Mouse (Mus musculus): Measurements from ENCODE around the gene Asb10. TPM values are rescaled to one million over a fixed set of nuclear protein-coding genes. Genes with fewer than 3 reads are reported as not detected.

Asb10 gene
- polyA plus RNA-seq, 1 experiment = not detected

DNA sequence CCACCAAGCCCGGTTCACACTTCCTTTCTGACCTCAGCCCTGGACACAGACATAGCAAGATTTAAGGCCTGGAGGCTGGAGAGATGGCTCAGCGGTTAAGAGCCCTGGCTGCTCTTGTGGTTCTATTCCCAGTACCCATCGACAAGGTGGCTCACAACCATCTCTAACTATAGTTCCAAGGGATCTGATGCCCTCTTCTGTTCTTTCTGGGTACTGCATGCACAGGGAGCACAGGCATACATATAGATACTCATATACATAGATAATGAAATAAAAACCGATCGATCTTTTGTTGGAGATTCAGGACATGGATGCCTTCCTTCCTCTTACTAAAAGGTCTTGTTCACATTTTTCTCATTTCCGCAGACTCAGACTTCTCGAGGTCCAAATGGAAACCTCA, 32.4 kb downstream of the Asb10 start:
- H3K27me3 ChIP-seq (ENCODE audit: control insufficient read depth, insufficient read depth, insufficient read length) = no peaks in the 10 kb centered on the region
- TF ChIP-seq CEBPB (IDR thresholded peaks at IDR 0.05; ENCODE audit: low read depth) = no peak
- no peak for TF ChIP-seq FOSL1 (IDR thresholded peaks at IDR 0.05; ENCODE audit: insufficient read depth, low read length, poor library complexity, severe bottlenecking)
- no peak for TF ChIP-seq USF1 (IDR thresholded peaks at IDR 0.05; ENCODE audit: low read depth)
- no peak for TF ChIP-seq MYOG (IDR thresholded peaks at IDR 0.05; ENCODE audit: control insufficient read depth, extremely low read depth, insufficient read length)
- no peak for TF ChIP-seq MAX (IDR thresholded peaks at IDR 0.05)
- TF ChIP-seq MYOD1 (IDR thresholded peaks at IDR 0.05; ENCODE audit: control insufficient read depth, insufficient read length, low read depth) = no peak
- no peak for TF ChIP-seq CTCF (IDR thresholded peaks at IDR 0.05; ENCODE audit: control insufficient read depth, insufficient read depth, insufficient read length)
- H3K4me3 ChIP-seq (ENCODE audit: insufficient read depth, poor library complexity, severe bottlenecking) = no peak overlapping the region
- H3K36me3 ChIP-seq (ENCODE audit: control insufficient read depth, insufficient read depth) = no peaks in the 10 kb centered on the region
- H3K79me2 ChIP-seq (ENCODE audit: control insufficient read depth, insufficient read depth) = no peaks in the 10 kb centered on the region
- H3K79me3 ChIP-seq (ENCODE audit: low read depth) = no peaks in the 10 kb centered on the region
- H3ac ChIP-seq (ENCODE audit: control insufficient read depth, insufficient read length, low read depth) = no peak overlapping the region

DNA sequence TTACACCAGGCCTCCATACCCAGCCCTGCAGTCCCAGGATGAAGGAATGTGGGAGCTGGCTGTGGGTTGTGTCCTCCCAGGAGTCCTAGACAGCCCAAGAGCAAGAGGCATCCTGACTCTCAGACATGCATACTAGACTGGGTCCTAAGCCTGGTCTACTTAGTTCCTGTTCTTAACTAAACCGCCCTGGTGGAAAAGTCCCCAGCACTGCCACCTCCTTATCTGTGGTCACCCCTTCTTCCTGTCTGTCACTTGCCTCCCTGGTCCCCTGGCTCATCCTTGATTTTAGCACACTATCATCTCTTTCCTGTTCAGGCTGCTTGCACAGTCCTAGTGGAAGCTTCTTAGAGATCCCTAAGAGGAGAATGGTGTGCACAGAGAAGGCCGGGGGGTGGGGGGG, 35.3 kb downstream of the Asb10 start:
- H3K4me3 ChIP-seq (ENCODE audit: insufficient read depth, poor library complexity, severe bottlenecking) = no peak overlapping the region
- H3K79me2 ChIP-seq (ENCODE audit: control insufficient read depth, insufficient read depth) = no peaks in the 10 kb centered on the region
- no peaks in the 10 kb centered on the region for H3K79me3 ChIP-seq (ENCODE audit: low read depth)
- H3K36me3 ChIP-seq (ENCODE audit: control insufficient read depth, insufficient read depth) = peaks cover 8% of the 10 kb centered on the region
- TF ChIP-seq MYOG (IDR thresholded peaks at IDR 0.05; ENCODE audit: control insufficient read depth, extremely low read depth, insufficient read length) = no peak
- no peak for TF ChIP-seq CEBPB (IDR thresholded peaks at IDR 0.05; ENCODE audit: low read depth)
- TF ChIP-seq MYOD1 (IDR thresholded peaks at IDR 0.05; ENCODE audit: control insufficient read depth, insufficient read length, low read depth) = no peak
- TF ChIP-seq MAX (IDR thresholded peaks at IDR 0.05) = no peak
- TF ChIP-seq FOSL1 (IDR thresholded peaks at IDR 0.05; ENCODE audit: insufficient read depth, low read length, poor library complexity, severe bottlenecking) = no peak
- TF ChIP-seq USF1 (IDR thresholded peaks at IDR 0.05; ENCODE audit: low read depth) = no peak
- no peak for TF ChIP-seq CTCF (IDR thresholded peaks at IDR 0.05; ENCODE audit: control insufficient read depth, insufficient read depth, insufficient read length)
- no peaks in the 10 kb centered on the region for H3K27me3 ChIP-seq (ENCODE audit: control insufficient read depth, insufficient read depth, insufficient read length)
- no peak overlapping the region for H3ac ChIP-seq (ENCODE audit: control insufficient read depth, insufficient read length, low read depth)

DNA sequence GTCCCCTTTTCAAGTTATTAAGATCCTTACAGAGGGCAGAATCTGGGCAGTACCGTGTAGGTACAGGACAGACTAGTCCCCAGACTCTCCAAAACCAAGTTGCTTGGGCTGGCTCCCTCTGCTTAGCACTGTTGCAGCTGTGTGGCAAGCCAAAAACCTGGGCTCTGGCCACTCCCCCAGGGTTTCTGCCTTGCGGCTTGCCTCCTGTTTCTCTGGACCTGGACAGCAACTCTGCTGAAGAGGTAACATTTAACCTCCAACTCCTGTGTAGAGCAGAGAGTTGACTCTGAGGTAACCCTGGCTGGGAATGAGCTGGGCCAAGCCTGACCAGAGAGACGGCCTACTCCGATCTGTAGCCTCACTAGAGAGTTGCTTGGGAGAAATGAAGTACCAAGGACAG, 38.0 kb downstream of the Asb10 start:
- no peak for TF ChIP-seq MAX (IDR thresholded peaks at IDR 0.05)
- no peak for TF ChIP-seq MYOD1 (IDR thresholded peaks at IDR 0.05; ENCODE audit: control insufficient read depth, insufficient read length, low read depth)
- no peak for TF ChIP-seq CEBPB (IDR thresholded peaks at IDR 0.05; ENCODE audit: low read depth)
- TF ChIP-seq USF1 (IDR thresholded peaks at IDR 0.05; ENCODE audit: low read depth) = no peak
- no peak for TF ChIP-seq MYOG (IDR thresholded peaks at IDR 0.05; ENCODE audit: control insufficient read depth, extremely low read depth, insufficient read length)
- TF ChIP-seq CTCF (IDR thresholded peaks at IDR 0.05; ENCODE audit: control insufficient read depth, insufficient read depth, insufficient read length) = no peak
- TF ChIP-seq FOSL1 (IDR thresholded peaks at IDR 0.05; ENCODE audit: insufficient read depth, low read length, poor library complexity, severe bottlenecking) = no peak
- H3K4me3 ChIP-seq (ENCODE audit: insufficient read depth, poor library complexity, severe bottlenecking) = no peak overlapping the region
- peaks cover 15% of the 10 kb centered on the region for H3K36me3 ChIP-seq (ENCODE audit: control insufficient read depth, insufficient read depth)
- no peaks in the 10 kb centered on the region for H3K79me3 ChIP-seq (ENCODE audit: low read depth)
- no peaks in the 10 kb centered on the region for H3K27me3 ChIP-seq (ENCODE audit: control insufficient read depth, insufficient read depth, insufficient read length)
- H3ac ChIP-seq (ENCODE audit: control insufficient read depth, insufficient read length, low read depth) = no peak overlapping the region
- no peaks in the 10 kb centered on the region for H3K79me2 ChIP-seq (ENCODE audit: control insufficient read depth, insufficient read depth)

DNA sequence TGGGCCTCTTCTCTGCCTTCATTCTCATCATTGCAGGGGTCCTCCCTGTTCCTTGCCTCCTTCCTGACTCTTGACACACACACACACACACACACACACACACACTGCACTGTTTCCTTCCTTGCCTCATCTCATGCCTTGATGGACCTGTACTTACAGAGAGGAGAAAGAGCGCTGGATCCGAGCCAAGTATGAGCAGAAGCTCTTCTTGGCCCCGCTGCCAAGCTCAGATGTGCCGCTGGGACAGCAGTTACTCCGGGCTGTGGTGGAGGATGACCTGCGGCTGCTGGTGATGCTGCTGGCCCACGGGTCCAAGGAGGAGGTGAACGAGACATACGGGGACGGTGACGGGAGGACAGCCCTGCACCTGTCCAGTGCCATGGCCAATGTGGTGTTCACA, 39.9 kb downstream of the Asb10 start:
- H3ac ChIP-seq (ENCODE audit: control insufficient read depth, insufficient read length, low read depth) = no peak overlapping the region
- no peaks in the 10 kb centered on the region for H3K79me3 ChIP-seq (ENCODE audit: low read depth)
- H3K36me3 ChIP-seq (ENCODE audit: control insufficient read depth, insufficient read depth) = peaks cover 31% of the 10 kb centered on the region
- no peaks in the 10 kb centered on the region for H3K79me2 ChIP-seq (ENCODE audit: control insufficient read depth, insufficient read depth)
- no peaks in the 10 kb centered on the region for H3K27me3 ChIP-seq (ENCODE audit: control insufficient read depth, insufficient read depth, insufficient read length)
- no peak overlapping the region for H3K4me3 ChIP-seq (ENCODE audit: insufficient read depth, poor library complexity, severe bottlenecking)
- TF ChIP-seq CTCF (IDR thresholded peaks at IDR 0.05; ENCODE audit: control insufficient read depth, insufficient read depth, insufficient read length) = no peak
- no peak for TF ChIP-seq USF1 (IDR thresholded peaks at IDR 0.05; ENCODE audit: low read depth)
- TF ChIP-seq MYOG (IDR thresholded peaks at IDR 0.05; ENCODE audit: control insufficient read depth, extremely low read depth, insufficient read length) = no peak
- no peak for TF ChIP-seq CEBPB (IDR thresholded peaks at IDR 0.05; ENCODE audit: low read depth)

DNA sequence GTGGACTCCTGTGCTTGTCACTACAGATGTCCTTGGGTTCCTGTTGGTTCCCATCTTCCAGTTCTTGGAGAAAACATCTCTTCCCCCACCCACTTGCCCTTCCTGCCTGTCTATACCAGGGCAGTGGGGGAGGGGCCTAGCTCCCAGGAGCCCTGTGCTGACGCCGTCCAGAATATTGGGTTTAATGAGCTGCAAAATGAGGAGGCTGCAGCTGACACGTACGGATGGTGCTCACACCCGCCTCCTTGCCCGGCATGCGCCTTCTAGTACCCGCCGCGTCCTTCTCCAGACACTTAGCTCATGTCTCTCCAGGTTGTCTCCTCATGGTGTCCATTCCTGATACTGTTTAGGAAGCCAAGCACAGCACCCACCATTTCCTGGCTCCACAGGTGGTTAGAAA, 41.7 kb downstream of the Asb10 start:
- H3ac ChIP-seq (ENCODE audit: control insufficient read depth, insufficient read length, low read depth) = no peak overlapping the region
- H3K79me3 ChIP-seq (ENCODE audit: low read depth) = no peaks in the 10 kb centered on the region
- H3K4me3 ChIP-seq (ENCODE audit: insufficient read depth, poor library complexity, severe bottlenecking) = no peak overlapping the region
- TF ChIP-seq MYOD1 (IDR thresholded peaks at IDR 0.05; ENCODE audit: control insufficient read depth, insufficient read length, low read depth) (no peak), FOSL1 (IDR thresholded peaks at IDR 0.05; ENCODE audit: insufficient read depth, low read length, poor library complexity, severe bottlenecking) (no peak), MAX (IDR thresholded peaks at IDR 0.05) (no peak), CTCF (IDR thresholded peaks at IDR 0.05; ENCODE audit: control insufficient read depth, insufficient read depth, insufficient read length) (no peak), USF1 (IDR thresholded peaks at IDR 0.05; ENCODE audit: low read depth) (no peak), CEBPB (IDR thresholded peaks at IDR 0.05; ENCODE audit: low read depth) (no peak), MYOG (IDR thresholded peaks at IDR 0.05; ENCODE audit: control insufficient read depth, extremely low read depth, insufficient read length) (no peak)
- H3K27me3 ChIP-seq (ENCODE audit: control insufficient read depth, insufficient read depth, insufficient read length) = no peaks in the 10 kb centered on the region
- peaks cover 32% of the 10 kb centered on the region for H3K36me3 ChIP-seq (ENCODE audit: control insufficient read depth, insufficient read depth)
- no peaks in the 10 kb centered on the region for H3K79me2 ChIP-seq (ENCODE audit: control insufficient read depth, insufficient read depth)

DNA sequence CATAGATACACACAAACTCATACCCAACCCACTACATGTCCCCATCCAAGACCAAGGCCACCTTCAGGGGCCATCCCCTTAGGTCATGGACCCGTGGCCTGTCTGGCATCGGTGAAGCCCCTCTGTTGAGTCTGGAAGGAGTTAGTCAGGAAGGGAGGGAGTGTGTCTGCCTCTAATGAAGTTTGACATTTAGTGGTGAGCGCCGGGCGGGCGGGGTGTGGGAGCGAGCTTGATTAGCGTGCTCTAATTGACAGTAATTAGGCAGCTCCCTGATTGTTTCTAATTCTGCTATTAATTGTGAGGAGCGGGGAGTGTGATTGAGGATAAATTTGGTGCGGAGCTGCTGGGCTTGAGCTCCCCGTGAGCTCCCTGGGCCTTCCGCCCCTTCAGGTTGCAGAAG, 43.3 kb downstream of the Asb10 start:
- Histone ChIP-seq H3K79me3 (ENCODE audit: low read depth) (no peaks in the 10 kb centered on the region), H3K79me2 (ENCODE audit: control insufficient read depth, insufficient read depth) (no peaks in the 10 kb centered on the region), H3K4me3 (ENCODE audit: insufficient read depth, poor library complexity, severe bottlenecking) (no peak overlapping the region), H3ac (ENCODE audit: control insufficient read depth, insufficient read length, low read depth) (no peak overlapping the region), H3K27me3 (ENCODE audit: control insufficient read depth, insufficient read depth, insufficient read length) (no peaks in the 10 kb centered on the region), H3K36me3 (ENCODE audit: control insufficient read depth, insufficient read depth) (peaks cover 45% of the 10 kb centered on the region)
- no peak for TF ChIP-seq MYOG (IDR thresholded peaks at IDR 0.05; ENCODE audit: control insufficient read depth, extremely low read depth, insufficient read length)
